Mouse (Mus musculus): ENCODE measurements around the gene Slc34a1. TPM values are rescaled to one million over a fixed set of nuclear protein-coding genes. Genes with fewer than 3 reads are reported as not detected.
A peak's percentile ranks its signal among the peaks of the same experiment; 100 is the strongest.
"Not testable (repeated sequence)": the region's sequence is repeated elsewhere in the genome, so short reads cannot be mapped to it uniquely, and the experiment has no call there.

Slc34a1 gene
- polyA plus RNA-seq, 1 experiment from 2014 or later: not detected

GRCm38 (mm10) chr13:55420933-55421800, 23.2 kb downstream of the Slc34a1 start:
- Histone ChIP-seq H3K36me3 (no peaks in the 10 kb centered on the region), H3K4me1 (replicated peaks) (peaks cover 20% of the 10 kb centered on the region), H3K9me3 (no peaks in the 10 kb centered on the region), H3K4me2 (replicated peaks) (peak overlapping the region; percentile 44), H3K4me3 (replicated peaks) (peak overlapping the region; percentile 16), H3K9ac (replicated peaks) (no peak overlapping the region; the same call in 1 of the 2 replicates), H3K27ac (no peak overlapping the region), H3K27me3 (peaks cover 57% of the 10 kb centered on the region)
- ATAC-seq: peak; percentile 74
- WGBS: 17% methylated on average over 35 of the region's 35 CpGs

- Histone ChIP-seq H3K4me1 (replicated peaks) (no peaks in the 10 kb centered on the region), H3K4me3 (replicated peaks) (no peak within 1 kb of the TSS), H3K27ac (no peak within 1 kb of the TSS), H3K4me2 (replicated peaks) (no peak within 1 kb of the TSS), H3K27me3 (peaks cover 20% of the 10 kb centered on the region), H3K9ac (replicated peaks) (no peak within 1 kb of the TSS), H3K36me3 (no peaks in the 10 kb centered on the region), H3K9me3 (no peaks in the 10 kb centered on the region)
- 97% methylated on average over 10 of the region's 10 CpGs for WGBS
- no peak for ATAC-seq
Observed at GRCm38 (mm10) chr13:55426613-55427012, 28.6 kb downstream of the Slc34a1 start, which contains the start of gene F12. TSS of gene F12 (minus strand) at chr13:55426793.

- Histone ChIP-seq H3K4me2 (replicated peaks) (no peak overlapping the region), H3K27me3 (peaks cover 7% of the 10 kb centered on the region; the same call in 1 of the 2 replicates), H3K36me3 (no peaks in the 10 kb centered on the region), H3K4me1 (replicated peaks) (no peaks in the 10 kb centered on the region), H3K9me3 (no peaks in the 10 kb centered on the region), H3K9ac (replicated peaks) (no peak overlapping the region), H3K4me3 (replicated peaks) (no peak overlapping the region), H3K27ac (no peak overlapping the region)
- ATAC-seq: no peak
- 80% methylated on average over 12 of the region's 12 CpGs for WGBS
Observed at GRCm38 (mm10) chr13:55429226-55429888, 31.4 kb downstream of the Slc34a1 start.

- no peak overlapping the region for H3K4me2 ChIP-seq (replicated peaks)
- no peak overlapping the region for H3K4me3 ChIP-seq (replicated peaks)
- no peak overlapping the region for H3K9ac ChIP-seq (replicated peaks)
- no peaks in the 10 kb centered on the region for H3K9me3 ChIP-seq
- no peak overlapping the region for H3K27ac ChIP-seq
- H3K4me1 ChIP-seq (replicated peaks): no peaks in the 10 kb centered on the region
- H3K27me3 ChIP-seq: peaks cover 7% of the 10 kb centered on the region; the same call in 1 of the 2 replicates
- WGBS: 85% methylated on average over 2 of the region's 2 CpGs
- no peaks in the 10 kb centered on the region for H3K36me3 ChIP-seq
- no peak for ATAC-seq
Observed at GRCm38 (mm10) chr13:55430566-55430965, 32.6 kb downstream of the Slc34a1 start.

DNA sequence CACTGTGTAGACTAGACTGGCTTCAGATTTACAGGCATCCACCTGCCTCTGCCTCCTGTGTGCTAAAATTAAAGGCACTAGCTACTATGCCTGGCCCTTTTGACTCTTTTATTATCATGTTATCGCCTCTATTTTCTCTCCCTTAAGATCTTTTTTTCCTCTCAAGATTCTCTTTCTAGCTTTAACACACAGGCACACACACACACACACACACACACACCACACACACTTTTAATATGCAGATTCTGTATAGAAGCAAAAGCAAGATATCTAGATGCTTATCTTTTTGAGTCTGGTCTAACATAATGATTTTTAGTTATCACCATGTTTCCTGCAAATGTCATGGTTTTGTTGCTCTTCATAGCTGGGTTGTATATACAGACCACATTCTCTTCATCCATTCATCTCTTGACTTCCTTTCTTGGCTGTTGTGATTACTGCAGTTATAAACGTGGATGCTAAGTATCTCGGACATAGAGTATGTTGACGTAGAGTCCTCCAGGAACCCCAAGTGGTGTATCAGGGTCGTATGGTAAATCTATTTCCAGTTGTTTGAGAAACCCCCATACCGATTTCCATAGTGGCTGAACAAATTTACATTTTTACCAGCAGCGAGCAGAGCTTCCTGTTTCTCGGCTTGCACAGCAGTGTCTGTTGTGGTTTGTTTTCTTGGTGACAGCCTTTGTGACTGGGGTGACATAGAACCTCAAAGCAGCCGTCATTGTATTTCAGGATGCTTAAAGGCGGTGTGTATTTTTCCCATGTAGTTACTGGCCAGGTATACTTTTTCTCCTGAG, 34.1 kb downstream of the Slc34a1 start:
- H3K4me3 ChIP-seq (replicated peaks): no peak overlapping the region
- no peaks in the 10 kb centered on the region for H3K9me3 ChIP-seq
- WGBS: 85% methylated on average over 10 of the region's 10 CpGs
- no peak for ATAC-seq
- peaks cover 7% of the 10 kb centered on the region; the same call in 1 of the 2 replicates for H3K27me3 ChIP-seq
- no peaks in the 10 kb centered on the region for H3K36me3 ChIP-seq
- H3K4me1 ChIP-seq (replicated peaks): no peaks in the 10 kb centered on the region
- no peak overlapping the region for H3K4me2 ChIP-seq (replicated peaks)
- no peak overlapping the region for H3K27ac ChIP-seq
- no peak overlapping the region for H3K9ac ChIP-seq (replicated peaks)

DNA sequence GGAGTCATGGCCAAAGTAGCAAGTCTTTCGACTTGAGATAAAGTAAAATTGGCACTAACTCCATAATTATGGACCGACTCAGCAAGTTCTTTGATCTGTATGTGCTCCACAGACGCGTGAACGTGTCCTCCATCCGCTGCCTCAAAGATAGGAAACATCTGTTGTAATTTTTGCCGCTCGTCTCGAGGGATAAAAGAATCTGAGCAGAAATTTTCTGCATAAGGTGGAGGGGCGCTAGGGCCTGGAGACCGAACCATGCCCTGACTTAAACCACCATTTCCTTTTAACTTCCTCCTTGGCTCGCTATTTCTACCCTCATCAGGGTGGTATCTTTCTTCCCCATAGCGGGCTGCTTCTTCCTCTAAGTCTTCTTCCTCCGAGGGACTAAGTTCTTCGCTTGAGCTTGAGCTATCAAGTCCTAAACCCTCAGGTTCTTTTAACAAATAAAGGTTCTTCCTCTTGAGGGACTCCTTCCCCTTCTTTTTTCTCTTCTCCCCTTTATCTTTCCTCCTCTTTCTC, 39.2 kb downstream of the Slc34a1 start:
- H3K27me3 ChIP-seq; H3K9ac ChIP-seq (replicated peaks); H3K4me1 ChIP-seq (replicated peaks); H3K36me3 ChIP-seq; H3K27ac ChIP-seq; ATAC-seq; H3K4me2 ChIP-seq (replicated peaks); H3K4me3 ChIP-seq (replicated peaks); H3K9me3 ChIP-seq: not testable (repeated sequence)
- 90% methylated on average over 15 of the region's 15 CpGs for WGBS

- Histone ChIP-seq H3K4me1 (replicated peaks) (peaks cover 37% of the 10 kb centered on the region), H3K36me3 (no peaks in the 10 kb centered on the region), H3K4me2 (replicated peaks) (peak overlapping the region; percentile 62), H3K9ac (replicated peaks) (peak overlapping the region; percentile 66), H3K4me3 (replicated peaks) (peak overlapping the region; percentile 90), H3K27me3 (no peaks in the 10 kb centered on the region), H3K27ac (peak overlapping the region; percentile 93), H3K9me3 (no peaks in the 10 kb centered on the region)
- 46% methylated on average over 9 of the region's 9 CpGs for WGBS
- ATAC-seq: no peak
Observed at GRCm38 (mm10) chr13:55443799-55444285, 45.9 kb downstream of the Slc34a1 start.

DNA sequence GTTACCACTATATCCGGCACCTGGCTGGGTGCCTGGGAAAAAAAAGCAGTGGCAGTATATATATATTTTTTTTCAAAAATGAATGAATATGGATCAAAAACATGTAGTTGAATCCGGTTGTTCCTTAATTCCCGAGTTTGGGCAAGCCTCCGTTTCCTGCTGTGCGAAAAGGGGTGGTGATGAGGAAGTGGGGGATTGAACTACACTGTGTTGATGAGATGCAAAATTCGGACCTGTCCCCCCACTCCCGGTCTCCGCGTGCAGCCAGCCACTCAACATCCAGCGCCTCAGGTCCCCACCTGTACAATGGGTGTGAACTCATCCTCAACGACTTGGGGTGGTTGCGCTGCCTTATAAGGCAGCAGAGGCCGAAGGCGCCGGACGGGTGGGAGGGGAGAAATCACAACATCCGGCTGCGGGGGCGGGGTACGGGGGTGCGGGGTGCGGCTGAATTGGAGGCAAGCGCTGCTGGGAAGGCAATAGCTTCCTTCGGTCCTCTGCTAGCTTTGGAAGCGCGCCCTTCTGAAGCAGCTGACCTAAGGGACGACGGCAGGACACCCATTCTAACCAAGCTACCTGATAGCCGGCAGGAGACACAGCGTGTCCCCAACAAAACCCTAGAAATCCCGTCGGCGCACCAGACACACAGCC, 46.4 kb downstream of the Slc34a1 start:
- ATAC-seq: peak; percentile 72
- 1% methylated on average over 33 of the region's 33 CpGs for WGBS
- H3K4me3 ChIP-seq (replicated peaks): peak overlapping the region; percentile 90
- H3K27ac ChIP-seq: peak overlapping the region; percentile 93
- peak overlapping the region; percentile 66 for H3K9ac ChIP-seq (replicated peaks)
- no peaks in the 10 kb centered on the region for H3K27me3 ChIP-seq
- peak overlapping the region; percentile 62 for H3K4me2 ChIP-seq (replicated peaks)
- H3K9me3 ChIP-seq: no peaks in the 10 kb centered on the region
- H3K4me1 ChIP-seq (replicated peaks): peaks cover 37% of the 10 kb centered on the region
- peaks cover 3% of the 10 kb centered on the region; the same call in 1 of the 2 replicates for H3K36me3 ChIP-seq

GRCm38 (mm10) chr13:55444937-55445315, 46.9 kb downstream of the Slc34a1 start, which contains the start of gene Grk6:
TSS of gene Grk6 (plus strand) at chr13:55445072.
- Histone ChIP-seq H3K27ac (peak within 1 kb of the TSS; percentile 93), H3K27me3 (no peaks in the 10 kb centered on the region), H3K36me3 (peaks cover 8% of the 10 kb centered on the region), H3K4me3 (replicated peaks) (peak within 1 kb of the TSS; percentile 90), H3K4me2 (replicated peaks) (peak within 1 kb of the TSS; percentile 91), H3K9ac (replicated peaks) (peak within 1 kb of the TSS; percentile 96), H3K4me1 (replicated peaks) (peaks cover 37% of the 10 kb centered on the region), H3K9me3 (no peaks in the 10 kb centered on the region)
- ATAC-seq: peak; percentile 96
- WGBS: under 1% methylated on average over 30 of the region's 35 CpGs

- Histone ChIP-seq H3K9me3 (no peaks in the 10 kb centered on the region), H3K4me3 (replicated peaks) (peak overlapping the region; percentile 90), H3K4me1 (replicated peaks) (peaks cover 37% of the 10 kb centered on the region), H3K36me3 (peaks cover 14% of the 10 kb centered on the region), H3K4me2 (replicated peaks) (peak overlapping the region; percentile 91), H3K27me3 (no peaks in the 10 kb centered on the region), H3K27ac (peak overlapping the region; percentile 93), H3K9ac (replicated peaks) (peak overlapping the region; percentile 96)
- no peak for ATAC-seq
- WGBS: under 1% methylated on average over 63 of the region's 66 CpGs
Observed at GRCm38 (mm10) chr13:55445361-55446091, 47.5 kb downstream of the Slc34a1 start.

Data from midbrain, embryonic 13.5 days (tissue).